Mouse (Mus musculus): ENCODE results near the gene Il23a. TPM values are rescaled to one million over a fixed set of nuclear protein-coding genes. Genes with fewer than 3 reads are reported as not detected.
"Not testable (repeated sequence)": the region's sequence is repeated elsewhere in the genome, so short reads cannot be mapped to it uniquely, and the experiment has no call there.

The Il23a gene
- 0.12 TPM in 1 of 2 replicates, not detected in the other for polyA plus RNA-seq (2012; rRNA removed)

DNA sequence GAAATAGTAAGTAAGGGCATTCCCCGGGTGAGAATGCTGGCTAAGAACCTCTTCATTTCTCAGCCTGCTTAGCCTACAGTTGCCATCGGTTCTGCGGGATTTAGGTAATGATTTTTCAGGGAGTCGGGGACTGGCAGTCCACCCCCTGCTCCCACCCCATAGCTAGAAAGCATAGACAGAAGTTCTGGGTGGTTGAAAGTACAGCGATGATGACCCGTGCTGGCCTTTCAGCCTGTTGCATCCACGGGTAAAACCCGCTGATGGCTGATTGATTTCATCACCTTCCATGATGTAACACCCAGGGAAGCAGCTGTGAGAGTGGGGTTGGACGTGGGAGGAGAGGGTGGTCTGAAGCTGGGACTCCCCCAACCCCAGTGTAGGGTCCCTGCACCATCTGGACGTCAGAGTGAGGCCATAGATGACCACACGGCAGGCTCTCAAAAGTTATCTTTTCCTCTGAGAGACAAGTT lies at the start of gene Il23a:
TSS of gene Il23a (minus strand) at position 51 of the 470 bp plus-strand sequence.
- DNase-seq (ENCODE audit: low spot score) = no peak

DNA sequence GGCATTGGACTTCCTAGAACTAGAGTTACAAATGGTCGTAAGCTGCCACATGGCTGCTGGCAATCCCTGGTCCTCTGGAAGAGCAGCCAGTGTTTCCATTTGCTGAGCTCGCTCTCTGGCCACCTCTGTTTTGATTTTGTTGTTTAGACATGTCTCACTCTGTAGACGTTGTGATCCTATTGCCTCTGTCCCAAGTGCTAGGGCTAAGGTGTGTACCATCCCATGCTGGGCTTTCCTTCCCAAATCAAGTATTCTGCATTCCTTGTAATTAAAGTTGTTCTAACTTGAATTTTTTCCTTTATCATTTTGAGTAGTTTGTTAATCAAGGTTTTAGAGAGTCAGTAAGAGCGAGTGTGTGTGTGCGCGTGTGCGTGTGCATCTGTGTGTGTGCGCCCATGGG lies 49.0 kb upstream of the Il23a start:
- no peak for DNase-seq (ENCODE audit: low spot score)

DNA sequence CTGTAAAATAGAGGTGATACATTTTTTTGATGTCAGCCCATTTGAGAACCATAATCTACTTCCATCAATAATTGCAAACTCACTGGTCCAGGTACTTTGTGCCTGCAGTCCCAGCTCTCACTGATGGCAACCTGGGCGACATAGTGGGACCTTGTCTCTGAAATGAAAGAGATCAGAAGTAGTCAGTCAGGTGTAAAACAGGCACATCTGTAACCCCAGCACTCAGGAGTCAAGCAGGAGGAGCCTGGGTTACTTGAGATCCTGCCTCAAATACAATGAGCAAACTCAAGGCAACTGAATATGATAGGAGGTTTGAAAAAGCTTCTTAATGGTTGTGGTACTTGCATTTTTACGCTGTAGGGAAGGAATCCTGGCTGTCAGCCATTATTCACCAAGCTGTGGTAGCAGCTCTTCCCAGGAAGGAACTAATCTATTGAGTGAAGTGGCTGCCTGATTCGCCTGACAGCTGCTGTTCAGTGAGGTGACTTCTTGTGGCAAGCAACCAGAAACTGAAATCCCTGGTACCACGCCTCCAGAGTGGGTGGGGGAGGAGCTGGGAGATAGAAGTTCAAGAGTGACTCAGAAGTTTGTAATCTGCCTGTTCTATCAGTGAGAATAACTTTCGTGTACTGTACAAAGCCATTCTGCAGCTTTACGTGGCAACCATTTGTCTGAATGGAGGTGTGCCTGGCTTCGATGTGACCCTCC lies 46.2 kb upstream of the Il23a start:
- no peak for DNase-seq (ENCODE audit: low spot score)

DNA sequence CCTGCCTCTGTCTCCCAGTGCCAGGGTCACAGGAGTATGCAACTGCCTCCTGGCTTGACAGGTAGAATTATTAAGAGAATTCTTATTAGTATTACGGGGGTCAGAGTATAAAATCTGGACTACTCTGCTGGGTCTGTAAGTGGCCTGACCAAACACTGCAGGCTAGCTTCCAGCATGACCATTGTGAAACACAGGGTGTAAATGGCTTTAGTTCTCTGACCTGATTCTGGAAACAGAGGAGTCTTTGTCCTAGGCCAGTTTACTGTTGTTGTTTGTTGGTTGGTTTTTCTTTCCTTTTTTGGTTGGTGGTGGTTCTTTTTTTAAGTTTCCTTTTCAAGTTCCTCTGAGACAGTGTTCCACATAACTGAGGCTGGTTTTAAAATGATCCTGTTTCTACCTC lies 44.9 kb upstream of the Il23a start:
- DNase-seq (ENCODE audit: low spot score) = no peak

DNA sequence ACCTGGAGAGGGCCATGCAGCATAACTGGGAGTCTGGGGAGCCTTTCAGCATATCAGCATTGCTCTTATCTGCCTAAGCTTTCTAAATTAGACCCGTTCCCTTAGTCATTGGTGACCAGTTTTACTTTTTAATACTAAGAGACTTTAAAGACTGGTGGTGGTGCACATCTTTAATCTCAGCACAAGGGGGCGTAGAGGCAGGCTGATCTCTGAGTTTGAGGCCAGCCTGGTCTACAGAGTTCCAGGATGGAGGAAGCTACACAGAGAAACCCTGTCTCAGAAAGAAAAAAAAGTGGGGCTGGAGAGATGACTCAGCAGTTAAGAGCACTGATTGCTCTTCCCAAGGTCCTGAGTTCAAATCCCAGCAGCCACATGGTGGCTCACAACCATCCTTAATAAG lies 41.7 kb upstream of the Il23a start:
- no peak for DNase-seq (ENCODE audit: low spot score)

DNA sequence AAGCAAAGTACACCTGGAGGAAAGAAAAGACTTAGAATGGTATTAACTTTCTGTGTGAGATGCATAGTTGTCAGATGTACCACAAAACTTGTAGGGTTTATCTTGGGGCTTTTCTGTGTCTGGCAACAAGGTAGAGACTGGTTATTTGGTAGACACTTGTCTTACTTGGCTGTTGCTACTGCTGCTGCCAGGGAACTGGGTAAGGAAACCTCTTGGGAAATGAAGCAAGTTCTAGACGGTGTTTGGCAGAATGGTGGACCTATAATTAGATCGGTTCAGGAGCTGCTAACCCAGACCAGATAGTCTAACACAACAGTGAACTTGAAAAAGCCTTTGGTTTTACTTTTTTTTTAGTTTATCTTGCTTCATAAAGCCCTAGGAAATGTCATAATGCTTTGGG lies 40.4 kb upstream of the Il23a start:
- no peak for DNase-seq (ENCODE audit: low spot score)

DNA sequence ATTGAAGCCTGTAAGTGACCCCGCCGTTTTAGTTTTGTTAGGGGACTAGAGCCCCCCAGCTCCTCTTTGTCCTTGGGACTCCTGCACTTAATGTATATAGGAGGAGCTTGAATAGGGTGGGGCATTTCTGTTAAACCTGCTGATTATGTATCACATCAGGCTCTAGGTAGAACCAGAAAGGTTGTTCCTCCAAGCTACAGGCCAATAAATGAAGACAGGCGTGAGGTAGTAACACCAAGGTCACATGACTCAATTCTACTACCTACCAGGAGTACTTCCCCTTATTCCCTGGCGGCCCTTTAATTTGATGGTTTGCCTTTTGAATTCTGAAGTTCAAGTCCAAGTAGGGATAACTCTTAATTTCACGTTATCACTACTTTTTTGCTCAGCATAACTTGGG lies 39.9 kb upstream of the Il23a start:
- DNase-seq (ENCODE audit: low spot score) = no peak

DNA sequence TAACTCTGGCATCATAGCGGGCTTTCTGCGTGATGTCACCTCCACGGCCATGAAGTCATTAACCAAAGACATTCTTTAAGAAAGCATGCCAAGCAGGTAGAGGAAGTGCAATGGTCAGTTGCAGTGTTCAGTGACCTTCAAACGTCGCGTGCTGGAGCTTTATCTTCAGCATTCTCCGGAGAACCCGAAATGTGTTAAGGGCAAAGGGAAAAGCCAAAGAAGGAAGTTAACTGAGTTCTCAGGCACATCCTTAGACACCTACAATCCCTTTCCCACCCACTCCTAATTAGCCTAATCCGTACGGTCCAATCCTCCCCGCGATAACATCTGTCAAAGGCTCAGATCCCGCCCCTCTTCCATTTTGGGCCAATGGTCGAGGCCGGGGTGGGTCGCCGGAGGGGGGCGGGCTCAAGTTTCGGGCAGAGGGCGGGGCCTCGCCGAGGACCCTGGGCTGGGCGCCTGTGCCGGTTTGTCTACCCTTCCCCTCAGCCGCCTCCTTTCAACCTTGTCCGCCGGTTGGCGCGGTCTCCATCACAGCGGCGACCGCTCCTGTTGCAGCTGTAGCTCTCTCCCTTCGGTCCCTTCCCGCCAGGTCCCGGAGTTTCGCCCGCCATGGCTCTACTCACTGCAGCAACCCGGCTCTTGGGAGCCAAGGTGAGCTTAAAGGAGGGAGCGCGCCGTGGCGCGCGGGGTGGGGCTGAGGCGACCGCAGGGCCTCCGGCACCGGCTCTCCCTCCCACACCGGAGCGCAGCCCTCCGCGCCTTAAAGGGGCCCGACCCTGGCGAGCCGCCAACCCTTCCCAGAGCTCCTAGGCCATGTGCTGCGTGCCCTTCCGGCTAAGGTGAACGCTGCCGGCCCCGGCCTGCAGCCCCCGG lies 39.0 kb upstream of the Il23a start, which contains the start of gene Cs:
TSS of gene Cs (plus strand) at position 429 of the 876 bp plus-strand sequence.
- DNase-seq (ENCODE audit: low spot score) = peak; percentile 94

DNA sequence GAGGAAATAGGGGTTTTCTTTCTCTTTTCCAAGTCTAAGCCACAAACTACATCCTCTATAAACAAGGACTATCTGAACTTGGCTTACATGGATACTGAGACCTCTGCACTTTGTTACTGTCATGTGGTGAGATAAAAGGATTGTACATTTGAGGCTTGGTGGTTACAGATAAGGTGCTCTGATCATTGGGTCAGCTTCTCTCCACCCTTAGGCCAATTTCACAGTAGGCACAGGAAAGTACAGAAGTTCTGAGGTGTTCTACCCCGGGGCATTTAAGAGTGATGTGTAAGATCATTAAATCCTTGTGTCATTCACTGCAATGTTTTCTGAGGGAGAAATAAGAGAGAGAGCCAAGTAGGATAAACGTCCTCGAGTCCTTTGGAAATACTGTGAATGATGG lies 38.0 kb upstream of the Il23a start:
- no peak for DNase-seq (ENCODE audit: low spot score)

DNA sequence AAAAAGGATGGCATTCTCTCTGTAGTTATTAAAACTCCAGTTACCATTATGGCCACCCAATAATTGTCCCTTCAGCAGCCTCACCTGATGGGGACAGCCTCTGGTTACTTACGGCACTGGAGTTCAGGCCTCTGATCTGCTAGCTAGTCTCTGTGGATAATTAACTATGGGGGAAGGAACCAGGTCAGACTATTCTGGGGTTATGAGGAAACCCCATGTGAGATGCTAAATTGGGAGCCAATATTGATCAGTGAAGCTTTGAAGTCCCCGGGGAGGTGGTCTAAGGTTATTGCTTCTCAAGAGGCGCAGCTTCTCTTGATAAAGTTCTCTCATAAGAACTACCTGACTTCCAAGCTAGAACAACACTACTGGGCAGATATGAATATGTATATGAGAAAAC lies 37.6 kb upstream of the Il23a start:
- no peak for DNase-seq (ENCODE audit: low spot score)

DNA sequence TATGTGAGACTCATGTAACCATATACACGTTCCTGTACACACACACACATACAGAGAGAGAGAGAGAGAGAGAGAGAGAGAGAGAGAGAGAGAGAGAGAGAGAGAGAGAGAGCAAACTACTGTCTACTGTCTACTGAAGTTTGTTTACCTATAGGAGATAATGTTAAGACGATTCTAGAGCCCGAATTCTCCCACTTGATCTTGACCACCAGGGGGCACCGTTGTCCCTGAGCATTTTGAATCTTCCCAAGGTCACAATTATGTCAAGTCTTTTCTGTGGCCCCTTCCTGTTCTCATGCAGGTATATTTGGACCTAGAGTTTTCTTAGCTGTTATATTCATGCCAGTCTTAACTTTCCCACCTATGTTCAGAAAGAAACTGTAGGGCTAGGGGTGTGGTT lies 37.0 kb upstream of the Il23a start:
- no peak for DNase-seq (ENCODE audit: low spot score)

DNA sequence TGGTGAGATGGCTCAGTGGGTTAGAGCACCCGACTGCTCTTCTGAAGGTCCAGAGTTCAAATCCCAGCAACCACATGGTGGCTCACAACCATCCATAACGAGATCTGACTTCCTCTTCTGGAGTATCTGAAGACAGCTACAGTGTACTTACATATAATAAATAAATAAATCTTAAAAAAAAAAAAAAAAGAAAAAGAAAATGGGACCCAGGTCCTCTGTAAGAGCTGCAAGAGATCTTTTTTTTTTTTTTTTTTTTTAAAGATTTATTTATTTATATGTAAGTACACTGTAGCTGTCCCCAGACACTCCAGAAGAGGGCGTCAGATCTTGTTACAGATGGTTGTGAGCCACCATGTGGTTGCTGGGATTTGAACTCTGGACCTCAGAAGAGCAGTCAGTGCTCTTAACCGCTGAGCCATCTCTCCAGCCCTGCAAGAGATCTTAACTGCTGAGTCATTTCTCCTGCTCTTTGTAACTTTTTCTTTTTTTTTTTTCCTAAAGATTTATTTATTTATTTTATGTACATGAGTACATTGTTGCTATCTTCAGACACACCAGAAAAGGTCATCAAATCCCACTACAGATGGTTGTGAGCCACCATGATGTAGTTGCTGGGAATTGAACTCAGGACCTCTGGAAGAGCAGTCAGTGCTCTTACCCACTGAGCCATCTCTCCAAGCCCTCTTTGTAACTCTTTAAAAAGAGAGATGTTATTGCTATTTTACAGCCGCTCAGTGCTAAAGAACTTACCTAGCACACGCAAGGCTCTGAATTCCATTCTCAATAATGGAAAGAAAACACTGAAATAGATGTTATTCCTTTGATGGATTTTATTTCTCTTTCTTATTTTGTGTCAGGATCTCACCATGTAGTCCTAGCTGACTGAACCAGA lies 34.1 kb upstream of the Il23a start:
- not testable (repeated sequence) for DNase-seq (ENCODE audit: low spot score)

DNA sequence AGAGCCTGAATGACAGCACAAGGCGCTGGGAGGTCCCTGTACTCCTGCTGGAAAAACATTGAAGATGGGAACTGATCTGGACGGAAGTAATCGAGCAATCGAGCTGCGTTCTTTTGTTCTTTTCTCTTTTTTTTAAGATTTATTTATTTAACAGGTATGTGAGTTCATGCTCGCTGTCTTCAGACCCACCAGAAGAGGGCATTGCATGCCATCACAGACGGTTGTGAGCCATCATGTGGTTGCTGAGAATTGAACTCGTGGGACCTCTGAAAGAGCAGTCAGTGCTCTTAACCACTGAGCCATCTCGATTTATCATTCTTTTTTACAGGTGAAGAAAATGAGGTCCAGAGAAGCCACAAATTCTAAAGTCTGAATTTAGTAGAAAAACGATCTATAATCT lies 29.1 kb upstream of the Il23a start:
- no peak for DNase-seq (ENCODE audit: low spot score)

DNA sequence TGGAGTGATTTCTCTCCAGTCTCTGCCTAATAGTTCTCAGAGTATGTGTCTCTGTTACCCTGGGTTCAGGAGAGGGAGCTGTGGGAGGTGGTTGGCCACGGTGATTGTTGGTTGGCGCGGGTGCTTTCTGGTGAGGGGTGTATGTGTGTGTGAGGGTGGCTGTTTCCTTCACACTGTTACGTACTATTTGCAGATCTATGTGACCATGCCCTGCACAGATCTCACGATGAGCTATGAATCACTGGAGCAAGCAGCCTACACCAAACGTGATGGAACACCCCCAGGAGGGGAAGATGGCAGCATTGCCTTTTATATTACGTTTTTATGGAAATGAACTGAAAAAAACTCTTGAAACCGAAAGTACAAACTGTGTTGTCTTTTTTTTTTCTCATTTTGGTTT lies 28.3 kb upstream of the Il23a start:
- no peak for DNase-seq (ENCODE audit: low spot score)

DNA sequence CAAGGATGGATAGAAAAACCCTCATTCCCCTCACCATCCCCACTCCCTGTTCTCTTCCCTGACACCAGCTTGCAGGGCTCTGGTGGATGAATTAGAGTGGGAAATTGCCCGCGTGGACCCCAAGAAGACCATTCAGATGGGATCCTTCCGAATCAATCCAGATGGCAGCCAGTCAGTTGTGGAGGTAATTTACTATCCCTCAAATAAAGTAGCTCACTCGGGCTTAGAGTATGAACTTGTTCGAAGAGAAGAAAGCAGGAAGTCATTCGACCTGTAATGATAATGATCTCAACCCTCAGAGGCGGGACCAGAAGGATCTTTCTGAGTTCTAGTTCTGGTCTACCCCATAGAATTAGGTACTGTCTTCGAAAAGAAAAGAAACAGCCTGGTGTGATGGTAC lies 25.0 kb upstream of the Il23a start:
- no peak for DNase-seq (ENCODE audit: low spot score)

DNA sequence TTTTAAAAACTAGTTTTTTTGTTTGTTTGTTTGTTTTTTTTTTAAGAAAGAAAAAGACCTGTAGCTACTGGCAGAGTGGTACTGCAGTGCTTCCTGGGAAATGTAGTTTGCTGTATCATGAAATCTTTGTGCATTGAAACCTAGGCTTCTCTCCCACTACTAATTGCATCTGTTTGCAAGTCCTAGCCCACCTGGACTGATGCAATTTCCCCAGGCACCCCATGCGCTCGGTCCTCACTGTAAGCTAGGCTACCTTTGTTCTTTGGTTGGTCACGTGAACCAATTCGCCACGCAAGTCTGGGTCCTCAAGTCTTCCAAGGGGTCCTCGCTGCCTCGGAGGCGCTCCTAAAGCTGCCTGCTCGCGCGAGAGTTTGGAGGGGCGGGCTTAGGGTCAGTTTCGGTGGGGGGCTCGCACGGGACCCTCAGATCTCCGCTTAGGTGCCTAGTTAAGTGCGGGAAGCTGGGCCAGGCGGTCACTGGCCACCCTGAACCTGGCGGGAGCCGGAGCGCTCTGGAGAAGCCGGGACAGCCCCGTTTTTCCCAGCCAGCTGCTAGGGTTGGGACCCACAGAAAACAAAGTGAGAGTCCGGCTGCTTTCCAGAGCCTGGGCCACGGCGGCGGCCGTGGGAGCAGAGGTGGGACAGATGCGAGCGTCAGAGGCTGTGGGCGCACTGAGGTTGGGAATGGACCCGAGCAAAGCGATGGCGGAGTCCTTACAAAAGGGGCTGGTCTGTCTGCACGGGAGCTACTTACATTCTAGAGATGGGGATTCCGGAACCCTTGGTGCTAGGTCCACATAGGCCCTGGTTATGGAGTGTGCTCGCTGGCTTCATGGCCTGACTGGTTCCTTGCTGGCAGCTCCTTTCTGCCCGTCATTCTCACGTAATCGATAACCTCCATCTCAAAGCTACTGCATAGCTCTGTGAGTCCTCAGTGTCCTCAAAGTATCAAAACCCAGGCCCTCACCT lies 23.9 kb upstream of the Il23a start, which contains the start of gene Cnpy2:
TSS of gene Cnpy2 (plus strand) at position 319 of the 968 bp plus-strand sequence.
- peak; percentile 80 for DNase-seq (ENCODE audit: low spot score)

DNA sequence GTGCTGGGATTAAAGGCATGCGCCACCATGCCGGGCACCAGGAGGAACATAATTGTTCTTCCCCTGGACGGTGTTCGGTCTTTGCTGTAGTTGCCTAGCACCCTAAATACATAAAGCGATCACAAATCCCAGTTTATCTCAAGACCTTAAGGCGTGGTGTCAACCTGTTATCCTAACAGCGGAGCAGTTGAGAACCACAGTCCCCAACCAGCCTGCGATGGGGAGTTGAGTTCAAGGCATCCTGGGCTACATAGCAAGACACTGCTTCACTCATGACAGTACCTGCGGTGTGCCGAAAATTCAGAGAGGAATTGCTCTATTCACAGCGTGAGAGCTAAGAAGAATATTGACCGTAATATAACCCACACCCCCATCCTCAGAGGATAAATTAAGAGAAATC lies 23.1 kb upstream of the Il23a start:
- DNase-seq (ENCODE audit: low spot score) = no peak

DNA sequence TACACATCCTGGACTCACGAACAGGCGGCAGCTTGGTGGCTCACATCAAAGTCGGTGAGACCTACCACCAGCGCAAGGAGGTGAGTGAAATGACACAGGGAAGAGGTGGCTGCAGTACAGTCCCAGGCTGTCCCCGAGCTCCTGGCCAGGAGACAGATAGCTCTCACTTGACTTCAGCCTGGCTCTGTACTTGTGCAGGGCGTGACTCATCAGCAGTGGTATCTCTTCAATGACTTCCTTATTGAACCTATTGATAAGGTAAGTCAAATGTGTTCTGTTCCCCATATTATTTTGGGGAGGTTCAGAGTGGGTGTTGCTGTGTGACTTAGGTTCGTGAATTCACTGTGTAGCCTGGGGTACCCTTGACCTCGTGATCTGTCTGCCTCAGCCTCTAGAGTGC lies 17.0 kb upstream of the Il23a start:
- no peak for DNase-seq (ENCODE audit: low spot score)

DNA sequence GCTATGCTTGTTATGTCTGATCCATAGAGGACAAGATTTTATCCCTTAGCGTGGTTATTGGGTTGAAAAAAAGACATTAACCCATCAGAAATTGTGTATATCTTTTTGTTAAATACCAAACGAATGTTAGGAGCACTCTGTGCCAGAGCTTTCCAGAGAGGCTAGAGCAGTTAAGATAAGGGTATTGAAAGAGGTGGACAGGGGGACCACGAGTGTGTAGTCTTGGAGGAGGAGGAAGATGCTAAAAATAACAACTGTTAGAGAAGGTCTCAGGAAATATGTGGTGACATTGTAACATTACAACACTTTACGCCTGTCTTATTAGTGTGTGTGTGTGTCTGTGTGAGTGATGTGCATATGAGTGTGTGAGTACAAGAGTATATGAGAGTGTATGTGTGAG lies 12.3 kb upstream of the Il23a start:
- DNase-seq (ENCODE audit: low spot score) = no peak

DNA sequence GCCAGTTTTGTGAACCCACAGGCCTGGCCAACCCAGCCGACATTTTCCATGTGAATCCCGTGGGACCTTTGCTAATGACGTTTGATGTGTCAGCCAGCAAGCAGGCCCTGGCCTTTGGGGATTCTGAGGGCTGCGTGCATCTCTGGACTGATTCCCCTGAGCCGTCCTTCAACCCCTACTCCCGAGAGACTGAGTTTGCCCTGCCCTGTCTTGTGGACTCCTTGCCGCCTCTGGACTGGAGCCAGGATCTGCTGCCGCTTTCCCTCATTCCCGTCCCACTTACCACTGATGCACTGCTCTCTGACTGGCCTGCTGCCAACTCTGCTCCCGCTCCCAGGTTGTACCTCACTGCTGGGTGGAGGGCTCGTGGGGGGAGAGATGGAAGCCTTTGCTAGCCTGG lies 11.6 kb upstream of the Il23a start:
- no peak for DNase-seq (ENCODE audit: low spot score)

DNA sequence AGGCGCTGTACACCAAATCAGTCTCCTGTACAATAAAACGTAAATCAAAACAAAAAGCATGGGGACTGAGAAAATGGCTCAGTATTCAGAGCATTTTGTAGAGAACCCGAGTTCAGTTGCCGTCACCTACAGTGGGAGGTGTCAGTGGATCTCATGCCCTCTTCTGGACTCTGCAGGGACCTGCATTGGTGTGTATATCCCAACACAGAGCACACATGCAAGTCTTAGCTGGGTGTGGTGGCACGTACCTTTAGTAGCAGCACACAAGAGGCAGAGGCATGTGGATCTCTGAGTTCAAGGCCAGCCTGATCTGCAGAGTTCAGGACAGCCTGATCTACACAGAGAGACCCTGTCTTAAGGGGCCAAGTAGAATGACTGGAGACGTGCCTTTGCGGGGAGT lies 11.1 kb upstream of the Il23a start:
- DNase-seq (ENCODE audit: low spot score) = no peak

Data from urinary bladder, adult 2 months (tissue).